Mouse (Mus musculus): ENCODE results near the gene Gm20388.

The Gm20388 gene

DNA sequence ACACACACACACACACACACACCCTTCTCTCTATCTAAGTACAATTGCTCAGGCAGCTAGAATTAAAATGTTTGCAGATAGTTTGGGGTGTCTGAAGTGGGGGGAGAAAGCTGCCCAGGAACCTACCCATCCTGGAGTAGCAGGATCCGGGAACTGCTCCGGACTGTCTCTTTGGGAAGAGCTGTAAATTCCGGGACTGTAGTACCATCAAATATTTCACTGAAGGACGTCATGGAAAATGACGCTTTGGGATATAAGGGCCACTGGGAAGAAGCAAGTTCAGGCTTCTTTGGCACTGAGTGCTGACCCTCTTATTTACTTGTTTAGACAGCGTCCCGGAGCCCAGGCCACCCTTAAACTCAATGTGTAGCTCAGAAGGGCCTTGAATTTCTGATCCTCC is 1168.6 kb downstream of the Gm20388 start:
- no peak for DNase-seq (ENCODE audit: extremely low read depth, insufficient read length, low spot score)

DNA sequence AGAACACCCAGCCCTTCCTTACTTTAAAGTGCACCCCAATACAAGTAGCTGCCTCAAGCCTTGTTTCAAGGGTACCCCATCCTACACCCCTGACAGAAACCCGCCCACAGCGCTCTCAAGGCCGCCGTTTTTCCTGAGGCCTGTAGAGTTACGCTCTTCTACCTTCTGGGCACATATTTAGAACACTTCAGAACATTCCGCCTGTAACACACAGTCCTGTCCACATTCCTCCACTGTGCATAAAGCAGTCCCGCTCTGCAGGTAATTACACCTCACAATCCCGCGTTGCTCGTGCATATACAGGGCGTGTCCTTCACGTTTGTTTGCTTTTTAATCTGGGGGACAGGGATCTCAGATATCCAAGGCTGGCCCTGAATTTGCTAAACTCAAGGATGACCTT is 1169.3 kb downstream of the Gm20388 start:
- no peak for DNase-seq (ENCODE audit: extremely low read depth, insufficient read length, low spot score)

DNA sequence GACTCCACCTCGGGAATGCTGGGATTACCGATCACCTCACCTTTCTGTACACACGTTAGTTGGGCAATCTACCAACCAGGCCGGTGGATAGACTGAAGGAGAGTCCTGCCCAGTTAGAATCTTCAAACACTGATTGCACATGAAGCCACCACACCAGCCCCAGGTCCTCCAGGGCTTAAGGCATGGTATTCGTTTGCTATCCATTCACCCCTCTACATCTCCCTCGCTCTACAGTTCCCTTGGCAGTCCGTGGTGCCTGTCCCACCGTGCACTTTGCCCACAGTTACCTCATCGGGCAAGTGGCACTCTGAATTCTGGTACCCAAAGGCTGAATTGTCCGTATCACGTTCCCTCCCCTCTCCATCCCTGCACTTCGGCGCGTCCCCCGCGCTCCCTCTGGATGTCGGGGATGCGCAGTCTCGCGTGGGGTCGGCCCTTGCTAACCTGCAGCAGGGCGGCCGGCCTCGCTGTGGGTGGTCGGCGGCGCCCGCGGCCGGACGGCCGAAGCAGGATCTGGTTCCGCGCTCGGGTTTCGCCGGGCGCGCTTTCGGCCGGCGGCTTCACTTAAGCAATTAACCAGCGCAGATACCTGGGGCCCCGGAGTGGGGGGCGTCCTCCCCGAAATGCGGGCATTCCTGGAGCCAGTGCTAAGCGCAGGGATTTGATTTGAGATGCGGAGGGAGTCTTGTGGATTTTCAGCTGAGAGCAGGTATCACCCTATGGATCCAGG is 1169.9 kb downstream of the Gm20388 start:
- no peak for DNase-seq (ENCODE audit: extremely low read depth, insufficient read length, low spot score)

DNA sequence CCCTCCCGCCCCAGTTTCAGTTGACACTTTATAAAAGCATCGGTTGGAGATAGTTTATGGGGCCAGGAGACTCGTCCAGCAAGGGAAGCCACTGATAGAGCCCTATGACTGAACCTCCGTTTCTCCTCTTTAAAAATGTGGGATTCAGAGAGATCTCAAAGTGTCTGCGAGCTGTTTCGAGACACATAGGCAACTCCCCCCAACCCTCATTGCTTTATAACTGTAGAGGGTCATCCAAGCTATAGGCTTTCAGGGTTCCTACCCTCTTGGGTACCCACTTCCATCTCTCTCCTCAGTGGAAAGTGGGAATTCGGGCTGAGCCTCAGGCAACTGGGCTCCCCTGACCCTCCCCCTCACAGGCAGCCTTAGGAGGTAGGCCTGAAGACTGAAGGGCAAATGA is 1170.8 kb downstream of the Gm20388 start:
- DNase-seq (ENCODE audit: extremely low read depth, insufficient read length, low spot score), result no peak

DNA sequence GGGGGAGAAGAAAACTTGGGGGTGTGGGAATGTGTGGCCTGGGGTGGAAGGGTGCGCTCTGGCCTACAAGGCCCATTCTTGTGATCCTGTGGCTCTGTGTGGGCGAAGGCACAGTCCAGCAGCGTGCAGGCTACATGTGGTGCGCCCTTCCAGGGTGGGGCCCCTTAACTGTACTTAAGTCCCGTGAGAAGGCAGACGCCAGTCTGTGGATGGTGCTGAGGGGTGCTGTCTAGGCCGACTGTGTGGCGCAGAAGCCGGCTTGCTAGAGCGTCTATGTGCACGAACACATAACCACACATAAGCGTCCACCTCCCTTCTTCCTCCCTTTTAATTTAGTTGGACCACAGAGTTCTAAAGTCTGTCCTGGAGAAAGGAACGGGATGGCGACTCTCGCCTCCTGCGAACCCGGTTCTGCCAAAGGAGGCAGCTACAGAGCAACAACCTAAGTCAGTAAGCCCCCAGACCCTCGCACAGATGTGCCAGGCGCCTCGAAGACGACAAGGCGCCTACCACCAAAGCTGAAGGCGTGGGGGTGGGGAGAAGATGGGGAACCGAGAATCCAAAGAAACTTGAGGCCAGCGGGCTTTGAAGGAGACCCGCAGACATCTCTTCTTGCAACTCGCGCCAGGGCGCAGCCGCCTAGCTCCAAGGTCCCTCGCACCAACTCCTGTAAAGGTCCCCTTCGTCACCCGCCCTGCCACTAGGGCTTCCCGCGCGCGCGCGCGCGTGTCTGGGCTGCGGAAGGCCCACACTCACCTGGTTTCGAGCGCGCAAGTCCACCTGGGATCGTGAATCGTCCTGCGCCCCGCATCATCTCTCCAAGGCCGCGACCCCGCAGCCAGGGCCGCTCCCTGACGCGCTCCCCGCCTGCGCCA is 1171.8 kb downstream of the Gm20388 start:
- peak; percentile 77 for DNase-seq (ENCODE audit: extremely low read depth, insufficient read length, low spot score)

DNA sequence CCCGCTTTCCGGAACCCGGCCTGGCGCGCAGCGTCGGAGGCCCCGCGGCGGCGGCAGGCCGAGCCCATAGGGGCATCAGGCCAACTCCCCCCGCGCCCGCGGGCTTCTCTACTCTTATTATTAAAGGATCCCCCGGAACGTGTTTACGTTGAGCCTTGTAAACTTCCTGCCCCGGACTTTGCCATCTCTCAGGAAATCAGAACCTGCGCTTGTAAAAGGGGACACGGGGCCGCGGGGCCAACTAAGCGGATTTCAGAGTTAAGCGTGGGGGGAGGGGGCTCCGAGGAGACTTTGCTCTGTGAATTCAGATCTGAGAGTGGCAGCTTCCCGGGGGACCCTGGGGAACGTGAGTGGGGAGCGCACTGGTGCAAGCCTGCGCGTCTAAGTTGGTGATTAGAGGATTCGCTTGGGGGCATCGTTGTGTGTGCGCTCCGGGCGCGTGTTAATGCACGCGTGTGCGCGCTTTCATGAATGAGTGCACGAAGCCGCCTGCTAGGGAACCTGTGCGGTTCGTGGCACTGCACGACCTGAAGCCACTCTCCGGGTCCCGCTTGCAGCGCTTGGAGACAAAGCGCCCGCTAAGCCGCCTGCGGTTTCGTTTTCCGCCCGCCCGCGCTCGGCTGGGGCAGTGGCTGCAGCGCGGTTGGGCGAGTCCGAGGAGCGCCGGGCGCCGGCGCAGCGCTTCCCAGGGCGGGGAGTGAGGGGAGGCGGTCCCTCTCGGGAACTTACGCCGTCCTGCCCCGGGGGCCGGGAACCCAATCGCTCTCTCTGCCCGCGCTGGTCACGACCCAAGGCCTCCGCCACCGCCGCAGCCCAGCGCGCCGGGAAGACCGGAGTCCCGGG is 1172.7 kb downstream of the Gm20388 start:
- DNase-seq (ENCODE audit: extremely low read depth, insufficient read length, low spot score), result peak; percentile 85

DNA sequence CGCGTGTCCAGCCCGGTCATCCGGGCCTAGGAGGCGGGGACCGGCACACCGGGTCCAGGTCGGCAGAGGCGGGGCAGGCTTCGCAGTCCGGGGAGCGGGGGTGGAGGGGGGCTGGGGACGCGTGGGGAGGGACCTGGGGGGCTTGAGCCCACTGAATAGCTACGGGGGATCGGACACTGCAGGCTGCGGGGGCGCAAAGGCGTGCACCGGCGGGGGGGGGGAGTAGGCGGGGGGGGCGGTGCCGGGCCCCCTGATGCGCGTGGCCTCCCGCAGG is 1173.2 kb downstream of the Gm20388 start:
- DNase-seq (ENCODE audit: extremely low read depth, insufficient read length, low spot score), result no peak

DNA sequence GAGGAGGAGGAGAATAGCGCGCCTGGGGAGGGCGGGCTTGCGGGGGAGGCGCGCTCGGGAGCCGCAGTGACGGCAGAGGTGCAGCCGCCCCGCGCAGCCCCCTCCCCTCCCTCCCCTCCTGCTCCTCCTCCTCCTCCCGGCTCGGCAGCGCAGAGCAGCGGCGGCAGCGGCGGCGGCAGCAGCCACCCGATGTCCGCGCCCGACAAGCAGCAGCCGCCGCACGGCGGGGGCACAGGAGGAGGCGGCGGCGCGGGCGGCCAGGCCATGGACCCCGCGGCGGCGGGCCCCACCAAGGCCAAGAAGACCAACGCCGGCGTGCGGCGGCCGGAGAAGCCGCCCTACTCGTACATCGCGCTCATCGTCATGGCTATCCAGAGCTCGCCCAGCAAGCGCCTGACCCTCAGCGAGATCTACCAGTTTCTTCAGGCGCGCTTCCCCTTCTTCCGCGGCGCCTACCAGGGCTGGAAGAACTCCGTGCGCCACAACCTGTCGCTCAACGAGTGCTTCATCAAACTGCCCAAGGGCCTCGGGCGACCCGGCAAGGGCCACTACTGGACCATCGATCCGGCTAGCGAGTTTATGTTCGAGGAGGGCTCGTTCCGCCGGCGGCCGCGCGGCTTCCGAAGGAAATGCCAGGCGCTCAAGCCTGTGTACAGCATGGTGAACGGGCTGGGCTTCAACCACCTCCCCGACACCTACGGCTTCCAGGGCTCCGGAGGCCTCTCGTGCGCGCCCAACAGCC is 1173.7 kb downstream of the Gm20388 start, which contains the start of gene Foxf1:
Gene Foxf1, plus strand, starts transcription at position 177 of the 742 bp plus-strand sequence.
- no peak for DNase-seq (ENCODE audit: extremely low read depth, insufficient read length, low spot score)

DNA sequence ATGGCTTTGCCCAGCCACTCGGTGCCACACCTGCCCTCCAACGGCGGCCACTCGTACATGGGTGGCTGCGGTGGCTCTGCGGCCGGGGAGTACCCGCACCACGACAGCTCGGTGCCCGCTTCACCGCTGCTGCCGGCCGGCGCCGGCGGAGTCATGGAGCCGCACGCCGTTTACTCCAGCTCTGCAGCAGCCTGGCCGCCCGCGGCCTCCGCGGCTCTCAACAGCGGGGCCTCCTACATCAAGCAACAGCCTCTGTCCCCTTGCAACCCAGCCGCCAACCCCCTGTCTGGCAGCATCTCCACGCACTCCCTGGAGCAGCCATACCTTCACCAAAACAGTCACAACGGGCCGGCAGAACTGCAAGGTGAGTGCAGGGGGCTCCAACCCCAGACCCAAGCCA is 1174.4 kb downstream of the Gm20388 start:
- DNase-seq (ENCODE audit: extremely low read depth, insufficient read length, low spot score), result no peak

DNA sequence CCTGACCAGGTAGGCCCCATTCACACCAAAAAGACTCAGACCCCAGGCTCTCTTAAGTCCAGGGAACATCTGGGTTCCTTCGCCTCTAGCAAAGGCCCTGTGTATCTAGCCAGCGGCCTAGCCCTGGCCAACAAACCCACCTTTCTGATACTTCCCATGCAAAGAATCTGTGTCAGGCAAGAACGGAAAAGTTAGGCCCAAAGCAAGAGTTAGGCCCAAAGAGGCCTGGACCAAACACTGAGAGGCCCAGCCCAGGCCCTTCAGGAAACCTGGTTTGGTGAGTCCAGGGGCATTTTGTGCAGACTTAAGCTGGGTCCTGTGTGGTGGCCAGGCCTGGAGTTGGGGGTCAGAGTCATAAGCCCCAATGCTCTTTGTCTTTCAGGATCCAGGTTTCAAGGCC is 1174.9 kb downstream of the Gm20388 start:
- DNase-seq (ENCODE audit: extremely low read depth, insufficient read length, low spot score), result no peak

DNA sequence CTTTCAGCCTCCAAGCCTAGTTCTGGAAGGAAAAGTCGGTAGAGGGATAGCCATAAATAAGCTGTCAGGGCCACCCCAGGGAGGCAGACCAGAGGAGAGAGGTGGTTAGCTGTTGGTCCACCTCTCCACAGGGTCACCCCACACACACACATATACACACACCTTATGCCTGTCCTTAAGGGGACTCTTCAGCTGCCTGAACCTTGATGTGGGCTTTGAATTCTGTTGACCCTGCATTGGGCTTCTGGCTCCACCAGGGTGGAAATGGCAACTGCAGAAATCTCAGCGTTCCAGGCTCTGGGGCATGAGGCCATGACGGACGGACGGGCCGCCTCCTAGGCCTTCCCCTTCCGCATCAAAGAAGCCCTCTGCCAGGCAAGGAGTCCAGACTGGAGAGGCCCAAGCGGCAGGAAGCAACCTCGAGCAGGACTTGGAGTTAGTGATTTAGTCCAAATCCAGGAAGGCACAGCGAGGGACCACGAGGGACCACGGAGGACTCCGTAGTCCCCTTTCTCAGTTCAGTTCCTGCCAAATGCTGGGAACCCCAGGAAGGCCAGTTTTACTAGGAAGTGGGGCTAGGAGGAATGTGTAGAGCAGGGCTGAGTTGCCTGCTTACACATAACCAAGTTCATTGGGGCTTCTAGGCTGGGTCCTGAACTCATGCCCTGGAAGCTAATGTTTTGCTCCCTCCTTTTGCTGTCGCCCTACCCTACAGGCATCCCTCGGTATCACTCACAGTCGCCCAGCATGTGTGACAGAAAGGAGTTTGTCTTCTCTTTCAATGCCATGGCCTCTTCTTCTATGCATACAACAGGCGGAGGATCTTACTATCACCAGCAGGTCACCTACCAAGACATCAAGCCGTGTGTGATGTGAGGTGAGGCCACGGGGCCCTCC is 1175.6 kb downstream of the Gm20388 start:
- no peak for DNase-seq (ENCODE audit: extremely low read depth, insufficient read length, low spot score)

DNA sequence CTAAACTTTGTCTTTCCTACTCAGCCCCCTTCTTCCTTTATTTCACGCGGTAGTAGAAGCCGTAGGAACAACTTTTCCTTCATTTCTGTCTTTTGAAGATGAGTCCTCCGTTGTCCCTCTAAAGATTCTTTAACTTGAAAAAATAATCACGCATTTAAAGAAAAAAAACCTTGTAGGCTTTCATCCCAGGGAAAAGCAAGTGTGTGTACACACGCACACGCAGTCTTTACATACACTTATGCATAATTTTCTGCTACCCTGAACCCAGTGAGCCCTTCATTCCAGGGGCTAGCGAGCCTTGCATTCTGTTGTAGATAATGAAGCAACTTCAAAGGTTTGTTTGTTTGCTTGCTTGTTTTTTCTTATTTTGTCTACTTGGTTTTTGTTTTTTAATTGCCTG is 1177.6 kb downstream of the Gm20388 start:
- no peak for DNase-seq (ENCODE audit: extremely low read depth, insufficient read length, low spot score)

DNA sequence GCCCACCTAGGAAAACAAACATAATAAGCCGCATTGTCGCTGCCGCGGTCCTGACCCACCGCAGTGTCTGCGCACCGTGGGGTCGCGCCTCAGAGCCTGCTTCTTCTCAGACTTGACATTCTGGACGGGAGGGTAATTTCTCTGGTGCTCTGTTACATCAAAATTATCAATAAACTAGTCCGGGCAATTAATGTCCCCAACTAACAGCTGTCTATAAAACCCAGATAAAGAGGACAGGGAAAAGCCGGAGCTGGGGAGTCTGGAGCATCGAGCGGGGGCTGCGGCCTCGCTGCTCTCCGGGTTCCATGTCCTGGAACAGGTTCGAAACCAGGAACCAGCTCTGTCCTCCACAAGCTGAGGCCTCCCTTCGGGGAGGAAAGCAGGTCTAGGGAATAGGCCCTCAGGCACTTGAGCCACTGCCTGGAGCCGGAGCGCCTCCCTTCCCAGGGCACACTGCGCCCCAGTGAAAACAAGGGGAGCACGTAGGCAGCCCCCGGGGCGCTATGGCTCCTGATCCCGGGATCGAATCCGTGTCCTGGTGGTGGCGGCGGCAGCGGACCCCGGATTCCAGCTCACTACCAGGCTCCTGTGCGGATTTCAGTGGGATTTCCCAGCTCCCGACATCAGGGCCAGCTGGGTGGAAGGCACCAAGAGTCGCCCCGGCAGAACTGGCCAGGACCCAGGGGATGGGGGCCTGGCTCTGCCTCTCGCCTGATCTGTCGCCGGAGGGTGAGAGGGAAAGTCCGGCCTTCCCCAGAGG is 1178.4 kb downstream of the Gm20388 start:
- DNase-seq (ENCODE audit: extremely low read depth, insufficient read length, low spot score), result no peak

DNA sequence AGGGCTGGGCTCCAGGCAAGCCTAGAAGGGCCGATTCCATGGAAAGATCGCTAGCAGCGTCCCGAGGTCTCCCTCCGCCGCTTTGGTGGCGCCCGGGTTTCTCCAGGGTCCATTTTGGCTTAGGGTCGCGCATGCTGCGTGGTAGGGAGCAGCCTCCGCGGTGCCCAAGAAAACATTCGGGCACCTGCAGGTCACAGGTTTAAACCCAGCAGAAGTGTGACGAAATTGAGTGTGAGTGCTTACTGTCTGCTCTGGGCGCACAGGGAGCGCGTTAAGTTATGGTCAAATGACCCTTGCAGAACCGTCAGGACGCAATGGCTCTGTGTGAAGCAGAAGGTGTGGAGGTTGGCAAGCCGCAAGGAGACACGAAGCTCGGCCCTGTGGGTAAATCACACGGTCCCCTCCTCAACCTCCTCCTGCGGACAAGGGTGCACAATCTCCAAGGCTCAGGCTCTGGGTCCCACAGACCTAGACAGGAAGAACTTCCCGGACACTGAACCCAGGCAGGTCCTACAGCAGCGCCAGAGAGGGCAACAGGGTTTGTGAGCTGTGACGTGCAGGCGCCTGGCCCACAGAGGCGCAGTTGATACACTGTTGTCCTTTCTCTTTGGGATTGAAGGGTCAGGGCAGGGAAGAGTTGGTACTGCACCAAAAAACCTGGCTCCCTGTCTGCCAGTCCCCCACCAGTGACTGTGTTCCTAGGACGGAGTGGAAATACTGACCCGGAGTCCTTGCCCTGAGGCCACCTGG is 1179.2 kb downstream of the Gm20388 start:
- DNase-seq (ENCODE audit: extremely low read depth, insufficient read length, low spot score), result no peak

DNA sequence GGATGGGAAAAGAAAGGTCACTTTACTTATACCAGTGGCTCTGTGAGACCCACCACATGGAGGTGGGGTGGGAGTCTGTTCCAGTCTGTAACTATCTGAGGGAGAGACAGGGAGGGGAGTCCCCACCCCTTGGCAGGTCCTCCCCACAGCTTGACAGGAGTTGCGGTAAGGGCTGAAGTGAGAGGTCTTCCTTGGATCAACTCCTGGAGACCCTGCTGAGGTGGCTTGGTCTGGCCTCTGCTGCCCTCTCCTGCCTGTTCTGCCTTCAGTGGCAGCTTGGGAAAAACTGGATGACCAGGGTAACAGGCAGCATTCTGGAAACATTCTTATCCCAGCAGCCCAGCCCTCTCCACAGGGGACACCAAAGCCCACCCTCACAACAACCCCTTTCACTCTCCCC is 1180.1 kb downstream of the Gm20388 start:
- DNase-seq (ENCODE audit: extremely low read depth, insufficient read length, low spot score), result peak; percentile 48

DNA sequence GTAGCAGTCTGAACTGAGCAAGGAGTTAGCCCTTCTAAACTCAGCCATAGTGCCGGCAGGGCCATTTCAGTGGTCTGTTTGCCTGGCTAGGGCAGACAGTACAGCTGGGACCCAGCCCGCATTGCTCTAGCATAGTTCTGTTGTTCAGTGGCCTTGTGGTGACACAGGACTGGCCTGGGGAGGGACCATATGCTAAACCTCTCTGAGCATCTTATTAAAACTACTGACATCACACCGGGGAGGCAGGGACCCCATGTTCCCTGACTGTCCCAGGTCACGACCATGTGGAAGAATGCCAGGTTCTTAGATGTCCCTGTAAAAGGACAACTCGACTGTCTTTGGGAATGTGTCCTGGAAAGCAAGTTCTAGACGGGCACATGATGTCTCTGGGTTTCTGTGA is 1181.5 kb downstream of the Gm20388 start:
- no peak for DNase-seq (ENCODE audit: extremely low read depth, insufficient read length, low spot score)

DNA sequence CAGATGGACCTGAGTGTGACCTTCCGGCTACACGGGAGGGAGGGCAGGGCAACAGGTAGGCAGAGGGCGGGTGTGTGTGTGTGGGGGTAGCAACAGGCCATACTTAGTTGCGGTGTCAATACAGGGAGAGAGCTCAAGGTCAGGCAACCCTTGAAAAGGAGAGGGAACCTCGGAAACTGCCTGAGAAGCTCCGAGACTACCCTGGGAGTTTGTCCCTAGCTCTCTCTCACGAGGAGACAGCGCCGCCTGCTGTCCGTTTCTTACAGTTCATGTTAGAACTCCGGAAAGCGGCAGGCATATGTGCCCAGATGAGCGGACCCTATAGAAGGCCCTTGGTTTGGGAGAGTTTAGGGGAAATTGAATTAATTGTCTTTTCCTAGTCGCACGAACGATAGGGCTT is 1182.0 kb downstream of the Gm20388 start:
- DNase-seq (ENCODE audit: extremely low read depth, insufficient read length, low spot score), result peak; percentile 57

DNA sequence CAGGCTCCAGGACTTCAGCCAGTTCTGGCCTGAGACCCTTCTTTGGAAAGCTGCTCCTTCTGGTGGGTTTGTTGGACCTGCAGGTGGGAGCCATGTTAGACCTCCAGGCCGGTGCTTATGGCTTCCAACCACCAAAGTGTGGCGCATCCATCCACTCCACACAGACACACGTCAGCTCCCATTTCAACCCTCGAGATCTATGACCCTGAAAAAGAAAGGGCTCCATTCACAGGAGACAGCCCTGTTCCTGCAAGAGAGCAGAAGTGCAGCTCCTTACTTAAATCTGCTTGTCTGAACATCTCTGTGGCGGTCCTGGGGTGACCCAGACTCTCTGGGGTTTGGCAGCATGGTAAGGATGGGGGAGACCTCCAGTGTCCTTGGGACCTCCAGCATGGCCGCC is 1182.9 kb downstream of the Gm20388 start:
- DNase-seq (ENCODE audit: extremely low read depth, insufficient read length, low spot score), result no peak

Measured in 3134 (cell line).